22 mouse cellular contexts compared by ENCODE assay signal in the genomic region with DNA sequence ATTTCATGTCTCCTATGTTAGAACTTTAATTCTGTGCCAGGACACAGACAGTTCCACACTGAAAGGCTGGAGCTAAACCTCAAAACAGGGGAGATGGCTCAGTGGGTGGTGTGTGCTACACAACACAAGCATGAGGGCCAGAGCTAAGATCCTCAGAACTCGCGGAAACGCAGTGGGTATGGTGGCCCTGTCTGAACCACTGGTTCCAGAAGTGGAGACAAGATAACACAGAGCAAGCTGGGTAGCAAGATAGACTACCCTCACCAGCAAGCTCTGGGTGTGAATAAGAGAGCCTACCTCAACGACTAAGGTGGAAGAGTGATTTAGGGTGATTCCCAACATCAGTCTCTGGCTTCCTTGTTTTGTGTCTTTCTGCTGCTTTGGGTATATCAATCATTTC. TPM values are rescaled to one million over a fixed set of nuclear protein-coding genes. Genes with fewer than 3 reads are reported as not detected.
DNase-seq lines count a peak whose midpoint lies in the region; ATAC-seq lines count a peak whose summit lies in the region.
"Had no signal": no experiment of that assay in that cellular context is flagged by ENCODE, and none has a peak within 500 bp of the region (broad histone marks: within the 10 kb centered on the region; RNA-seq: fewer than 3 reads in every experiment).

No protein-coding gene starts in this region.

- no peak overlapping the region for H3K4me2 ChIP-seq in liver, embryonic 13.5 days
- no peak overlapping the region for H3K4me2 ChIP-seq in midbrain, embryonic 14.5 days (ENCODE audit: low read length)
- H3K4me2 ChIP-seq: forebrain, embryonic 13.5 days; hindbrain, embryonic 12.5 days; midbrain, embryonic 11.5 days had no signal

- peaks cover 28% of the 10 kb centered on the region for H3K36me3 ChIP-seq in liver, embryonic 13.5 days
- peaks cover 32% of the 10 kb centered on the region for H3K36me3 ChIP-seq in midbrain, embryonic 14.5 days (ENCODE audit: control insufficient read depth, insufficient read depth, low read length)

- 14% methylated on average over 4 of the region's 4 CpGs for WGBS in liver, embryonic 13.5 days (ENCODE audit: insufficient replicate concordance)
- whole genome bisulfite sequencing in midbrain, embryonic 14.5 days: 92% methylated on average over 4 of the region's 4 CpGs

- H3K9ac ChIP-seq in liver, embryonic 13.5 days: no peak overlapping the region
- no peak overlapping the region for H3K9ac ChIP-seq in midbrain, embryonic 14.5 days (replicated peaks; ENCODE audit: low read length)
- H3K9ac ChIP-seq: forebrain, embryonic 13.5 days; hindbrain, embryonic 12.5 days had no signal

- no peaks in the 10 kb centered on the region for H3K27me3 ChIP-seq in liver, embryonic 13.5 days
- H3K27me3 ChIP-seq in midbrain, embryonic 14.5 days (ENCODE audit: control insufficient read depth, insufficient read depth, low read length): no peaks in the 10 kb centered on the region
- H3K27me3 ChIP-seq: forebrain, embryonic 13.5 days; hindbrain, embryonic 12.5 days had no signal

- H3K27ac ChIP-seq in liver, embryonic 13.5 days: peak overlapping the region; percentile 74
- no peak overlapping the region for H3K27ac ChIP-seq in midbrain, embryonic 14.5 days (replicated peaks; ENCODE audit: low read depth, low read length)
- H3K27ac ChIP-seq: embryonic facial prominence, embryonic 10.5 days; forebrain, embryonic 13.5 days; heart, adult 2 months; hindbrain, embryonic 12.5 days; left cerebral cortex, adult 2 months had no signal

- peak; percentile 30 for DNase-seq in spleen, adult 12 weeks (ENCODE audit: low spot score)
- DNase-seq in spleen, adult 18-20 months: no peak
- DNase-seq in c-Kit-positive CD71-positive TER-119-positive erythroid progenitor cells, embryonic 14.5 days (ENCODE audit: low spot score): peak; percentile 64
- peak; percentile 67 for DNase-seq in liver, embryonic 13.5 days
- DNase-seq in spleen, postnatal 36 days (ENCODE audit: low spot score in 2 of 2): peak; percentile 10 to 12
- no peak for DNase-seq in left cerebral cortex, adult 9 months (ENCODE audit: low spot score in 2 of 2)
- DNase-seq in frontal cortex, postnatal 14 days (ENCODE audit: low spot score in 2 of 2): no peak
- no peak for DNase-seq in midbrain, embryonic 14.5 days
- DNase-seq: adrenal gland, postnatal 14 days; cerebellum, adult 2 months; cerebellum, postnatal 36 days; gastrocnemius, postnatal 14 days; heart, adult 2 months; kidney, adult 2 months; kidney, postnatal 14 days; lung, adult 2 months; lung, postnatal 4 days had no signal

- no peak overlapping the region for H3K4me3 ChIP-seq in liver, embryonic 13.5 days (replicated peaks)
- H3K4me3 ChIP-seq in midbrain, embryonic 14.5 days (replicated peaks; ENCODE audit: low read depth, low read length): no peak overlapping the region
- H3K4me3 ChIP-seq: embryonic facial prominence, embryonic 10.5 days; forebrain, embryonic 13.5 days; heart, adult 2 months; hindbrain, embryonic 12.5 days; left cerebral cortex, adult 2 months had no signal

- no peaks in the 10 kb centered on the region for H3K9me3 ChIP-seq in liver, embryonic 13.5 days (replicated peaks)
- H3K9me3 ChIP-seq in midbrain, embryonic 14.5 days (ENCODE audit: control insufficient read depth, low read length): no peaks in the 10 kb centered on the region
- H3K9me3 ChIP-seq: embryonic facial prominence, embryonic 10.5 days; forebrain, embryonic 13.5 days; hindbrain, embryonic 12.5 days had no signal

- ATAC-seq in liver, embryonic 13.5 days (ENCODE audit: low read depth): peak; percentile 100
- no peak for ATAC-seq in midbrain, embryonic 14.5 days (ENCODE audit: low FRiP score, low TSS enrichment)
- ATAC-seq: forebrain, embryonic 13.5 days had no signal

- H3K4me1 ChIP-seq in liver, embryonic 13.5 days (replicated peaks): peaks cover 24% of the 10 kb centered on the region
- H3K4me1 ChIP-seq in midbrain, embryonic 14.5 days (ENCODE audit: control insufficient read depth, insufficient read depth, low read length): no peaks in the 10 kb centered on the region
- H3K4me1 ChIP-seq: forebrain, embryonic 13.5 days; hindbrain, embryonic 12.5 days had no signal

RNA-seq across cellular contexts. Expression of gene Ubr3, which starts 42.2 kb away (rescaled TPM):
- 5.1 and 6.0 TPM in 2 replicates for polyA plus RNA-seq in liver, embryonic 13.5 days (2015; fragmentation: Nextera tagmentation; extraction: Ambion mirVana)
- 26.0 and 26.9 TPM in 2 replicates for polyA plus RNA-seq in midbrain, embryonic 14.5 days (2014; fragmentation: Nextera tagmentation; extraction: Ambion mirVana)

RNA-seq across cellular contexts. Expression of gene Mettl5, which starts 53.8 kb away (rescaled TPM):
- polyA plus RNA-seq in liver, embryonic 13.5 days (2015; fragmentation: Nextera tagmentation; extraction: Ambion mirVana): 40.8 and 42.1 TPM in 2 replicates
- 27.7 and 29.7 TPM in 2 replicates for polyA plus RNA-seq in midbrain, embryonic 14.5 days (2014; fragmentation: Nextera tagmentation; extraction: Ambion mirVana)

Comparison
In these comparisons a context has a peak if more than half of its experiments do, and no peak if none do; other contexts are left out.
1. DNase-seq: peak in spleen, adult 12 weeks (single experiment), c-Kit-positive CD71-positive TER-119-positive erythroid progenitor cells, embryonic 14.5 days (single experiment), liver, embryonic 13.5 days (single experiment) and spleen, postnatal 36 days (2 of 2); none in spleen, adult 18-20 months (0 of 2), left cerebral cortex, adult 9 months (0 of 2), frontal cortex, postnatal 14 days (0 of 2) and midbrain, embryonic 14.5 days (single experiment).